11 mouse cellular contexts compared by ENCODE assay signal in genomic region chr13:54760164-54760795, GRCm38 (mm10). TPM values are rescaled to one million over a fixed set of nuclear protein-coding genes. Genes with fewer than 3 reads are reported as not detected.
DNase-seq lines count a peak whose midpoint lies in the region; ATAC-seq and TF ChIP-seq lines count a peak whose summit lies in the region.
"Had no signal": no experiment of that assay in that cellular context is flagged by ENCODE, and none has a peak within 500 bp of the region (broad histone marks: within the 10 kb centered on the region; RNA-seq: fewer than 3 reads in every experiment).

No protein-coding gene starts in this region.

- intact Hi-C loops in left cerebral cortex, postnatal 36 days (cut with DNase I): no loop called here

- H3K27ac ChIP-seq in cerebellum, adult 2 months (ENCODE audit: insufficient read depth, low read length): peak overlapping the region; percentile 81
- no peak overlapping the region for H3K27ac ChIP-seq in kidney, adult 2 months (ENCODE audit: insufficient read depth, low read depth, low read length)
- H3K27ac ChIP-seq in intestine, postnatal 0 days (ENCODE audit: low read depth, low read length): no peak overlapping the region
- H3K27ac ChIP-seq: embryonic facial prominence, embryonic 13.5 days had no signal

- no peaks in the 10 kb centered on the region for H3K27me3 ChIP-seq in cerebellum, adult 2 months (ENCODE audit: control insufficient read depth, insufficient read depth, low read length)
- no peaks in the 10 kb centered on the region for H3K27me3 ChIP-seq in kidney, adult 2 months (replicated peaks; ENCODE audit: control insufficient read depth, insufficient read depth, low read length)
- H3K27me3 ChIP-seq in intestine, postnatal 0 days (replicated peaks; ENCODE audit: control insufficient read depth, insufficient read depth, low read length): peaks cover 44% of the 10 kb centered on the region

- DNase-seq in NIH3T3 (ENCODE audit: low read depth): peak; percentile 95
- DNase-seq in cerebellum, adult 2 months: peak; percentile 68 to 78
- DNase-seq in frontal cortex, postnatal 14 days (ENCODE audit: low spot score in 2 of 2): peak; percentile 74 to 80
- peak; percentile 87 to 91 for DNase-seq in left cerebral cortex, postnatal 36 days (ENCODE audit: low spot score in 2 of 2)
- no peak for DNase-seq in kidney, adult 2 months
- no peak for DNase-seq in thymus, postnatal 14 days
- DNase-seq in lung, adult 18-20 months: no peak

- no peak overlapping the region for H3K9ac ChIP-seq in intestine, postnatal 0 days (ENCODE audit: low read depth, low read length)
- H3K9ac ChIP-seq: embryonic facial prominence, embryonic 13.5 days had no signal

- no peak for TF ChIP-seq CTCF in cerebellum, adult 2 months (IDR thresholded peaks at IDR 0.05; ENCODE audit: borderline replicate concordance, insufficient read depth, low read depth, low read length)
- no peak for TF ChIP-seq CTCF in kidney, adult 2 months (conservative IDR thresholded peaks at IDR 0.05; ENCODE audit: insufficient read depth, insufficient read length, low read depth, low read length)
- no peak for TF ChIP-seq CTCF in intestine, postnatal 0 days (IDR thresholded peaks at IDR 0.05; ENCODE audit: low read depth)

- WGBS in cerebellum, adult 2 months: 18% methylated on average over 8 of the region's 8 CpGs
- WGBS in kidney, adult 2 months: 67% methylated on average over 8 of the region's 8 CpGs
- WGBS in intestine, postnatal 0 days: 64% methylated on average over 8 of the region's 8 CpGs

- no peaks in the 10 kb centered on the region for H3K36me3 ChIP-seq in kidney, adult 2 months (ENCODE audit: control insufficient read depth, insufficient read depth, low read length)
- H3K36me3 ChIP-seq in intestine, postnatal 0 days (ENCODE audit: control insufficient read depth, insufficient read depth): no peaks in the 10 kb centered on the region
- H3K36me3 ChIP-seq: embryonic facial prominence, embryonic 13.5 days; midbrain, embryonic 12.5 days had no signal

- TF ChIP-seq POLR2A in cerebellum, adult 2 months (IDR thresholded peaks at IDR 0.05; ENCODE audit: borderline replicate concordance, insufficient read depth, low read length): no peak
- TF ChIP-seq POLR2A in kidney, adult 2 months (IDR thresholded peaks at IDR 0.05; ENCODE audit: low read depth, low read length): no peak

- H3K4me3 ChIP-seq in cerebellum, adult 2 months (replicated peaks; ENCODE audit: insufficient read depth, low read depth, low read length): no peak overlapping the region
- H3K4me3 ChIP-seq in kidney, adult 2 months (ENCODE audit: insufficient read depth, low read depth, low read length): no peak overlapping the region
- H3K4me3 ChIP-seq in intestine, postnatal 0 days (ENCODE audit: low read depth, low read length): no peak overlapping the region
- H3K4me3 ChIP-seq: embryonic facial prominence, embryonic 13.5 days had no signal

- peaks cover 42% of the 10 kb centered on the region for H3K4me1 ChIP-seq in cerebellum, adult 2 months (ENCODE audit: control insufficient read depth, insufficient read depth, low read length)
- H3K4me1 ChIP-seq in kidney, adult 2 months (ENCODE audit: control insufficient read depth, insufficient read depth, low read length): no peaks in the 10 kb centered on the region
- H3K4me1 ChIP-seq in intestine, postnatal 0 days (replicated peaks; ENCODE audit: control insufficient read depth, insufficient read depth, low read length): peaks cover 4% of the 10 kb centered on the region; the same call in 1 of the 2 replicates

- no peak overlapping the region for H3K4me2 ChIP-seq in intestine, postnatal 0 days (replicated peaks; ENCODE audit: low read depth)
- H3K4me2 ChIP-seq: embryonic facial prominence, embryonic 13.5 days had no signal

- ATAC-seq in intestine, postnatal 0 days: no peak
- ATAC-seq: Patski had no signal

- no peaks in the 10 kb centered on the region for H3K9me3 ChIP-seq in intestine, postnatal 0 days (ENCODE audit: control insufficient read depth)
- H3K9me3 ChIP-seq: embryonic facial prominence, embryonic 13.5 days; midbrain, embryonic 12.5 days had no signal

RNA-seq across cellular contexts. Expression of gene Sncb, which starts 6.1 kb away (rescaled TPM):
- 851 and 853 TPM in 2 replicates for polyA plus RNA-seq in cerebellum, adult 2 months (2012; rRNA removed)
- 1,000 to 10,000 TPM in 1 of 2 experiments, 100 to 1,000 TPM in 1; 882 to 1,002 TPM for total RNA-seq in left cerebral cortex, postnatal 36 days (2021)
- polyA plus RNA-seq in kidney, adult 2 months (2012; rRNA removed): 0.15 and 0.41 TPM in 2 replicates
- polyA plus RNA-seq in intestine, postnatal 0 days (2015; fragmentation: Nextera tagmentation; extraction: Ambion mirVana): 0.22 and 0.37 TPM in 2 replicates
- polyA plus RNA-seq: Patski had no signal

RNA-seq across cellular contexts. Expression of gene Gprin1, which starts 10.6 kb away (rescaled TPM):
- 41.4 and 45.4 TPM in 2 replicates for polyA plus RNA-seq in cerebellum, adult 2 months (2012; rRNA removed)
- total RNA-seq in left cerebral cortex, postnatal 36 days (2021): 100 to 1,000 TPM; 127 to 128 TPM
- 0.03 and 0.04 TPM in 2 replicates for polyA plus RNA-seq in kidney, adult 2 months (2012; rRNA removed)
- 0.50 and 0.59 TPM in 2 replicates for polyA plus RNA-seq in intestine, postnatal 0 days (2015; fragmentation: Nextera tagmentation; extraction: Ambion mirVana)

RNA-seq across cellular contexts. Expression of gene Eif4e1b, which starts 23.5 kb away (rescaled TPM):
- polyA plus RNA-seq in cerebellum, adult 2 months (2012; rRNA removed): not detected in 2 replicates
- not detected for total RNA-seq in left cerebral cortex, postnatal 36 days (2021)
- not detected in 2 replicates for polyA plus RNA-seq in kidney, adult 2 months (2012; rRNA removed)
- not detected in 2 replicates for polyA plus RNA-seq in intestine, postnatal 0 days (2015; fragmentation: Nextera tagmentation; extraction: Ambion mirVana)
- polyA plus RNA-seq: embryonic facial prominence, embryonic 13.5 days; midbrain, embryonic 12.5 days; Patski had no signal

RNA-seq across cellular contexts. Expression of gene Tspan17, which starts 28.9 kb away (rescaled TPM):
- 87.9 and 89.8 TPM in 2 replicates for polyA plus RNA-seq in cerebellum, adult 2 months (2012; rRNA removed)
- 10 to 100 TPM; 76.5 to 86.1 TPM for total RNA-seq in left cerebral cortex, postnatal 36 days (2021)
- 10.0 and 12.6 TPM in 2 replicates for polyA plus RNA-seq in kidney, adult 2 months (2012; rRNA removed)
- 14.8 and 15.2 TPM in 2 replicates for polyA plus RNA-seq in intestine, postnatal 0 days (2015; fragmentation: Nextera tagmentation; extraction: Ambion mirVana)

RNA-seq across cellular contexts. Expression of gene Cdhr2, which starts 59.0 kb away (rescaled TPM):
- polyA plus RNA-seq in cerebellum, adult 2 months (2012; rRNA removed): 0.16 and 0.23 TPM in 2 replicates
- under 1 TPM; 0.27 TPM for total RNA-seq in left cerebral cortex, postnatal 36 days (2021)
- polyA plus RNA-seq in kidney, adult 2 months (2012; rRNA removed): 31.3 and 37.9 TPM in 2 replicates
- 267 and 292 TPM in 2 replicates for polyA plus RNA-seq in intestine, postnatal 0 days (2015; fragmentation: Nextera tagmentation; extraction: Ambion mirVana)
- polyA plus RNA-seq: embryonic facial prominence, embryonic 13.5 days; Patski had no signal

Comparison
In these comparisons a context has a peak if more than half of its experiments do, and no peak if none do; other contexts are left out.
1. DNase-seq: peak in NIH3T3 (single experiment), cerebellum, adult 2 months (2 of 2), frontal cortex, postnatal 14 days (2 of 2) and left cerebral cortex, postnatal 36 days (2 of 2); none in kidney, adult 2 months (single experiment), thymus, postnatal 14 days (single experiment) and lung, adult 18-20 months (0 of 2).
2. RNA of gene Sncb, which starts 6.1 kb away (polyA plus RNA-seq): 851 to 853 TPM in cerebellum, adult 2 months; 0.15 to 0.41 TPM in kidney, adult 2 months and 0.22 to 0.37 TPM in intestine, postnatal 0 days; every median in the first group is over 100 times any median in the second.
3. RNA of gene Gprin1, which starts 10.6 kb away (polyA plus RNA-seq): 41.4 to 45.4 TPM in cerebellum, adult 2 months; 0.50 to 0.59 TPM in intestine, postnatal 0 days and 0.03 to 0.04 TPM in kidney, adult 2 months; every median in the first group is over 10 times any median in the second.